Mouse (Mus musculus) limb, embryonic 15.5 days (tissue): Measurements from ENCODE around the gene Mcoln3. TPM values are rescaled to one million over a fixed set of nuclear protein-coding genes. Genes with fewer than 3 reads are reported as not detected.

ENCODE experiments used
- ATAC-seq: fragments of 200-750 bp; cut with Nextera tagmentation; 2 replicates; pipeline ENCODE4 v1.8.0; 2017; ENCODE audit warnings: low read depth, moderate TSS enrichment; ENCODE audit not compliant: insufficient number of reproducible peaks, low FRiP score, low TSS enrichment
- H3K27ac ChIP-seq: fragments of 300-500 bp; sonication (generic); 2 replicates; pipeline ENCODE4 v1.5.1; 2015; ENCODE audit warnings: moderate library complexity, mild to moderate bottlenecking, inconsistent platforms
- H3K27me3 ChIP-seq: fragments of 300-500 bp; sonication (generic); 2 replicates; pipeline ENCODE4 v1.6.1; 2015; ENCODE audit warnings: inconsistent platforms
- H3K36me3 ChIP-seq: fragments of 300-500 bp; sonication (generic); 2 replicates; pipeline ENCODE4 v1.6.1; 2015; ENCODE audit warnings: inconsistent platforms
- H3K4me1 ChIP-seq: fragments of 300-500 bp; sonication (generic); 2 replicates; pipeline ENCODE4 v1.6.1; 2015; ENCODE audit warnings: inconsistent platforms
- H3K4me2 ChIP-seq: fragments of 300-500 bp; sonication (generic); 2 replicates; pipeline ENCODE4 v1.6.1; 2015; ENCODE audit warnings: mild to moderate bottlenecking, inconsistent platforms
- H3K4me3 ChIP-seq: fragments of 300-500 bp; sonication (generic); 2 replicates; pipeline ENCODE4 v1.5.1; 2015; ENCODE audit warnings: mild to moderate bottlenecking, inconsistent platforms
- H3K9ac ChIP-seq: fragments of 300-500 bp; sonication (generic); 2 replicates; pipeline ENCODE4 v1.6.1; 2015; ENCODE audit warnings: inconsistent platforms
- H3K9me3 ChIP-seq: fragments of 300-500 bp; sonication (generic); 2 replicates; pipeline ENCODE4 v1.6.1; 2016; ENCODE audit warnings: inconsistent platforms
- WGBS: fragments of 180-500 bp; shearing (Covaris S2); methylation state at CpG from one replicate; pipeline ENCODE4 v1.1.7; 2015; 5-methylcytosine and 5-hydroxymethylcytosine counted together
- polyA plus RNA-seq: library from polyadenylated mRNA; unstranded; fragments of >200 nt; fragmentation: Nextera tagmentation; extraction: Ambion mirVana; gene quantifications from 2 replicates; pipeline ENCODE4 v1.2.1, GENCODE M21; 2015

The Mcoln3 gene
- polyA plus RNA-seq, 1 experiment from 2014 or later: 2.1 TPM

- Histone ChIP-seq H3K36me3 (no peaks in the 10 kb centered on the region), H3K9me3 (no peaks in the 10 kb centered on the region), H3K4me1 (no peaks in the 10 kb centered on the region), H3K27me3 (no peaks in the 10 kb centered on the region), H3K4me2 (no peak overlapping the region), H3K9ac (no peak overlapping the region), H3K27ac (no peak overlapping the region), H3K4me3 (no peak overlapping the region)
- 33% methylated on average over 10 of the region's 10 CpGs for WGBS
- no peak for ATAC-seq
These were observed 19.2 kb downstream of the Mcoln3 start for GRCm38 (mm10) chr3:146136422-146136821.

DNA sequence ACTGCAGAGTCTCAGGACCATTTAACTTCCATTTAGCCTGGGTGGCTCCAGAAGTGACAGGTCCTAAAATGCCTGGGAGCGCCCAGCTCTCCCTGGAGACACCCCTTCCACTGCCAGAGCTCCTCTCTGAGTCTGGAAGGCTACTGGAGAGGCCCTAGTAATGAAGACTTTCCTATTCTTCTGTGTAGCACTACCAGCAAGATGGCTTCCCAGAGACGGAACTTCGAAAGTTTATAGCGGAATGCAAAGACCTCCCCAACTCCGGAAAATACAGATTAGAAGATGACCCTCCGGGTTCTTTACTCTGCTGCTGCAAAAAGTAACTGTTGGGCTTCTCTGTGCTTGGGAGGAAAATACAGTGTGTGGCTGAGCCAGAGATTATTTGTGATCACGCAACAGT, 23.0 kb downstream of the Mcoln3 start:
- no peaks in the 10 kb centered on the region for H3K9me3 ChIP-seq
- no peak overlapping the region for H3K4me2 ChIP-seq
- no peaks in the 10 kb centered on the region for H3K4me1 ChIP-seq
- H3K4me3 ChIP-seq: no peak overlapping the region
- no peaks in the 10 kb centered on the region for H3K27me3 ChIP-seq
- H3K27ac ChIP-seq: no peak overlapping the region
- H3K9ac ChIP-seq: no peak overlapping the region
- 89% methylated on average over 7 of the region's 7 CpGs for WGBS
- no peak for ATAC-seq
- H3K36me3 ChIP-seq: no peaks in the 10 kb centered on the region

- no peak overlapping the region for H3K27ac ChIP-seq
- ATAC-seq: no peak
- H3K9me3 ChIP-seq: no peaks in the 10 kb centered on the region
- H3K4me2 ChIP-seq: no peak overlapping the region
- no peak overlapping the region for H3K9ac ChIP-seq
- WGBS: 80% methylated on average over 7 of the region's 7 CpGs
- H3K27me3 ChIP-seq: no peaks in the 10 kb centered on the region
- no peak overlapping the region for H3K4me3 ChIP-seq
- no peaks in the 10 kb centered on the region for H3K4me1 ChIP-seq
- no peaks in the 10 kb centered on the region for H3K36me3 ChIP-seq
These were observed 25.3 kb downstream of the Mcoln3 start for GRCm38 (mm10) chr3:146142523-146142922.

DNA sequence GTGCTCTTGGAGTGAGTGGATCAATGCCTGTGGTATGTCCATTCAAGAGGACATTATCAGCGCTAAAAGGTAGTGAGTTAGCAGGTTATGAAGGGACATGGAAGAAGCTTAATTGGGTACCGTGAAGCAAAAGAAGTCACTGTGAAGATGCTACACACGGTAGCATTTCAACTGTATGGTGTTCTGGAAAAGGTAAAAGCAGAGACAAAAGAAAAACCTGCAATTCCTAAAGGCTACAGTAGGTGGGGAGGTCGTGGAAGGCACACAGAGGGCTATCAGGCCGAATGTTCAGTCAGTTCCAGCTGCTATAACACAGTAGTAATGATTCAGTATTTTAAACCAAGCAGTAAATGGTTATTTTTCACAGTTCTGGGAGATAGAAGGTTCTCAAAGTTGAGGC, 28.3 kb downstream of the Mcoln3 start:
- Histone ChIP-seq H3K4me2 (no peak overlapping the region), H3K4me3 (no peak overlapping the region), H3K9ac (no peak overlapping the region), H3K36me3 (no peaks in the 10 kb centered on the region), H3K27ac (no peak overlapping the region), H3K9me3 (no peaks in the 10 kb centered on the region), H3K27me3 (no peaks in the 10 kb centered on the region), H3K4me1 (peaks cover 10% of the 10 kb centered on the region)
- ATAC-seq: no peak
- WGBS: 55% methylated on average over 5 of the region's 5 CpGs

DNA sequence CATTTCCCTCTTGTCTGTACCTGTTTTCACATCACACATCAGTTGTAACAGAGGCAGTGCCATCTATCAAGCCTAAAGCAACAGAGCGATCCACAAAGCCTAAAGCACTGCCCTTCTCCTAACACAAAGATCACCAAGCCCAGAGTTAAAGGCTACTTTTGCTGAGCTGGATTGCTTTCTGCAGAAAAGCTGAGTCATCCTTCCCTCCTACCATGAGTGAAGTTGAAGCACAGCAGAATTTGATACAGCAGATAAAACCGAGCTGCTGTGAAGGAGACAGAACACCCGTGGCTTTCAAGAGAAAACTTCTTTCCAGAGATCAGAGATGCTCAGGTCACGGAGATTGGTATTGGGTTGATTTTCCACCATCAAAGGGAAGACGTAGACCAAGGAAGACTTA, 28.9 kb downstream of the Mcoln3 start:
- no peak overlapping the region for H3K4me3 ChIP-seq
- no peaks in the 10 kb centered on the region for H3K9me3 ChIP-seq
- H3K9ac ChIP-seq: no peak overlapping the region
- H3K36me3 ChIP-seq: no peaks in the 10 kb centered on the region
- no peak overlapping the region for H3K4me2 ChIP-seq
- peaks cover 13% of the 10 kb centered on the region for H3K4me1 ChIP-seq
- 70% methylated on average over 5 of the region's 5 CpGs for WGBS
- H3K27me3 ChIP-seq: no peaks in the 10 kb centered on the region
- no peak overlapping the region for H3K27ac ChIP-seq
- no peak for ATAC-seq

DNA sequence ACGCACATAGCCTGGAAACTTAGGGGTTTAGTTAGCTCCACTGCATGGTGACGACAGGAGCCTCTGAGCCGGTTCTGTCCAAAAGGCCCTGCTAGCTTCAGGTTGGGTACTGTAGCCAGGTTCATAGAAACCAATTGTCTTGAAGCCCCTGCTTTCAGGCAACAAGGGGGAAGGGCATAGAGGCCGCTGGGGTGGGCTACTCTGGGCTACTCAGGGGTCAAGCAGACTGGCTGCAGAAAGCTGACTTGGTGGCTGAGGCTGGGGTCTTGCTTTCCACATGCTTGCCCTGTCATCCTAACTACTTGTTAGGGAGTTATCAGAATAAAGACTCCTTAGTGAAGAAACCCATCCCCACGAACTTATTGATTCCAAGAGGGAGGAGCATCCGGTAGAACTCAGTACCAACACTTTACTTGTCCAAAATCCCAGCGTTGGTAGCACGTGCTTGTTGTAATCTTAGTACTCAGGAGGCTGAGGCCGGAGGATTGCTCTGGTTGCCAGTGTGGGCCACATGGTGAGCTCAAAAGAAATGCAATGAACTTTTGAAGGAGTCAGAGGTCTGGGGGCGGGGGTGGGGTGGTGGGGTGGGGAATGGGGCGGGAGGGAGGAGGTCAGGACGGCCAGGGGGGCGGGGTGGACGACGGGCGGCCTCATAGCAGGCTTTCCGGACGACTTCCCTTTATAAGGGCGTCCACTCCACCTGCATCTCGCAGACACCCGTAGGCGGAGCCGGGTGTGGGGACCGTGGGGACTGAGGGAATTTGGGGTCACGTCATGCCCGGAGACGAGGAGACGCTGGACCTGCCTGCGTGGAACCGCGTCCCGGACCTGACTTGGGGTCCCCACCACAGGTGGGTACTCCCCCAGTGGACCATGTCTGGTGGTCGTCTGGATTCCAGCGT, 32.2 kb downstream of the Mcoln3 start, which contains the start of gene Mcoln2:
Gene Mcoln2 (plus strand): TSS at position 678 of the 902 bp plus-strand sequence.
- Histone ChIP-seq H3K4me1 (peaks cover 13% of the 10 kb centered on the region), H3K4me2 (peak within 1 kb of the TSS; percentile 94), H3K36me3 (no peaks in the 10 kb centered on the region), H3K9me3 (no peaks in the 10 kb centered on the region), H3K9ac (peak within 1 kb of the TSS; percentile 43), H3K27ac (peak within 1 kb of the TSS; percentile 24; the same call in 1 of the 2 replicates), H3K27me3 (no peaks in the 10 kb centered on the region), H3K4me3 (peak within 1 kb of the TSS; percentile 44)
- 12% methylated on average over 34 of the region's 34 CpGs for WGBS
- peak; percentile 25; the same call in 1 of the 2 replicates for ATAC-seq

GRCm38 (mm10) chr3:146150058-146150400, 32.8 kb downstream of the Mcoln3 start:
- Histone ChIP-seq H3K9me3 (no peaks in the 10 kb centered on the region), H3K4me3 (peak overlapping the region; percentile 44), H3K27ac (peak overlapping the region; percentile 24; the same call in 1 of the 2 replicates), H3K4me2 (peak overlapping the region; percentile 94), H3K4me1 (peaks cover 13% of the 10 kb centered on the region), H3K9ac (peak overlapping the region; percentile 43), H3K36me3 (no peaks in the 10 kb centered on the region), H3K27me3 (no peaks in the 10 kb centered on the region)
- WGBS: 0% methylated on average over 26 of the region's 26 CpGs
- ATAC-seq: 0 out of 2 replicates have a peak, but pooled peaks have one; percentile 19

DNA sequence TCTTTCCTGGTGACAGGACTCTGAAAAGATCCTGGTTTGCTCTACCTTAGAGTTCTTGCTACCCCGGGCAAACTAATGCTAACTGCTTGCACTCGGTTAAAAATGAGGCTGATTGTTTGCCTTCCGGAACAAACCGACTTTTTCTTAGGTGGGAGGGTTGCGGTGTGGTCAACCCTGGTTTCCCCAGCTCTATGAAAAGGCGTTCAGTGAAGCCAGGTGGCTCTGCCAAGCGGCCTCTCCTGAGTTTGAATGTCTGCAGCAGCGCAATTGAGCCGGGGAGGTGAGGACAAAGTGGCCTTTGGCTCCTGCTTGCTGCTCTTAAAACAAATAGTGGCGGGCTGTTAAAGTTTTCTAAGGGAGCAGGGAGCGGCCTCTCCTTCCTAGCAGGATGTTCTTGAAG, 33.3 kb downstream of the Mcoln3 start:
- Histone ChIP-seq H3K36me3 (no peaks in the 10 kb centered on the region), H3K27me3 (no peaks in the 10 kb centered on the region), H3K4me3 (peak overlapping the region; percentile 44), H3K9ac (no peak overlapping the region; the same call in 1 of the 2 replicates), H3K4me2 (peak overlapping the region; percentile 94), H3K4me1 (peaks cover 13% of the 10 kb centered on the region), H3K27ac (0 out of 2 replicates have a peak overlapping the region, but pooled peaks have one; percentile 24), H3K9me3 (no peaks in the 10 kb centered on the region)
- no peak for ATAC-seq
- 16% methylated on average over 11 of the region's 11 CpGs for WGBS

GRCm38 (mm10) chr3:146151328-146151727, 34.1 kb downstream of the Mcoln3 start:
- Histone ChIP-seq H3K4me2 (no peak overlapping the region), H3K4me3 (no peak overlapping the region), H3K9ac (no peak overlapping the region), H3K4me1 (peaks cover 13% of the 10 kb centered on the region), H3K36me3 (no peaks in the 10 kb centered on the region), H3K9me3 (no peaks in the 10 kb centered on the region), H3K27me3 (no peaks in the 10 kb centered on the region), H3K27ac (no peak overlapping the region)
- ATAC-seq: no peak
- 88% methylated on average over 10 of the region's 10 CpGs for WGBS

GRCm38 (mm10) chr3:146151755-146152154, 34.5 kb downstream of the Mcoln3 start:
- ATAC-seq: no peak
- Histone ChIP-seq H3K9me3 (no peaks in the 10 kb centered on the region), H3K27me3 (no peaks in the 10 kb centered on the region), H3K4me1 (peaks cover 13% of the 10 kb centered on the region), H3K36me3 (no peaks in the 10 kb centered on the region), H3K27ac (no peak overlapping the region), H3K4me3 (no peak overlapping the region), H3K9ac (no peak overlapping the region), H3K4me2 (no peak overlapping the region)
- WGBS: 86% methylated on average over 8 of the region's 8 CpGs

DNA sequence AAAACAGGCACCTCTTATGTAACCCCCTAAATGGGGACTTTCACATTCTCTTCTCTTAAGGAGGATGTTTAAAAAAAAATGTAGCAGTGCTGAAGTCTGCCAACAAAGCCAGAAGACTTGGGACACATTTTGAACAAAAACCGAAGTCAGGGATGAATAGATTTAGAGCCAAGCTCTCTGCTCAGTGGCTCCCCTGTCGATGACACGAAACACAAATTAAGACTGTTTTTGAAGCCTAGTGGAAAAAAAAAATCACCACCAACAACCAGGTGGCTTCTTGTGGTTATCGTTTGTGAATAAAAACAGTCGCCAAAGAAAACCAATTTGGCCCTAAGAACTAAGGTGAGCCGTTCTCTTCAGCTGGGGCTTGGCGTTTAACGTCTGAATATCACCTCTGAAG, 35.1 kb downstream of the Mcoln3 start:
- Histone ChIP-seq H3K4me3 (no peak overlapping the region), H3K4me1 (peaks cover 13% of the 10 kb centered on the region), H3K27me3 (no peaks in the 10 kb centered on the region), H3K4me2 (no peak overlapping the region), H3K36me3 (no peaks in the 10 kb centered on the region), H3K27ac (no peak overlapping the region), H3K9me3 (no peaks in the 10 kb centered on the region), H3K9ac (no peak overlapping the region)
- ATAC-seq: no peak
- 65% methylated on average over 8 of the region's 8 CpGs for WGBS

DNA sequence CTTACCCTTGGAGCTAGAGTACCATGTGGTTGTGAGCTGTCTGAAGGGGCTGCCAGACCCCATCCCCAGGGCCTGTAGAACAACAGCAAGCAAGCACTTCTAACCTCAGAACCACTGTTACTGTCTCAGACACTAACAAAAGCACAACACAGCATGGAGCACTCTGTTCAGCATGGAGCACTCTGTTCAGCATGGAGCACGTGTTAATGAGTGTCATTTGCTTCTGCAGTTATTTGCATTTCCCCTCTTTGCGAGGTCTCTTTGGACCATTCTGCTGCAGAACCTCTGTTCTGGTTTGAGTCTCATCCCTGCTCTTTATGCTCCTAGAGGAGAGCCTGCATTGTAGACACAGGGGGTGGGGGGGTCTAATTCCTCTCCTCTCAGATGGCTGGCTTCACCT, 35.7 kb downstream of the Mcoln3 start:
- Histone ChIP-seq H3K36me3 (no peaks in the 10 kb centered on the region), H3K4me1 (peaks cover 13% of the 10 kb centered on the region), H3K9me3 (no peaks in the 10 kb centered on the region), H3K4me2 (no peak overlapping the region), H3K4me3 (no peak overlapping the region), H3K27me3 (no peaks in the 10 kb centered on the region), H3K27ac (no peak overlapping the region), H3K9ac (no peak overlapping the region)
- 81% methylated on average over 2 of the region's 2 CpGs for WGBS
- no peak for ATAC-seq
